Mouse (Mus musculus): Measurements from ENCODE around the gene Gucy1b1. TPM values are rescaled to one million over a fixed set of nuclear protein-coding genes. Genes with fewer than 3 reads are reported as not detected.

The Gucy1b1 gene
- polyA plus RNA-seq, 1 experiment from 2014 or later: 95.8 TPM

DNA sequence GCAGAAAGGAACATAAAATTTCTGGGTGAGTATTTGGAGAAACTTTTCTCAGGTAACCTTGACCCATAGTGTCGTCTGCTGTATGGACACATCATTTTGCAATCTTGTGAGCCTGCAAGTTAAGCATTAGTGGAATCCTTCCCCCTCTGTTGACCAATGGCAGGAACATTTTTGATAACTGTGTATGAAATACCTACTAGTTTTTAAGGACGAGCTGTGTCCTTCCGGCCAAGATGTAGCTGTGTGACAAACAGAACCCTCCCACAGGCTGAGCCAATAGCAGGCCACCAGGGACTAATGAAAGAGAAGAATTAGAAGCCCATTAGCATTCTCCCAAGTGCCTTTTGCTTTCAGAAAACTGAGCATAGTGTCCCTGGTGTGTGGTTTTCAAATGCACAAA lies 84.0 kb downstream of the Gucy1b1 start:
- no peak for TF ChIP-seq CTCF (IDR thresholded peaks at IDR 0.05)
- no peak for TF ChIP-seq EP300 (IDR thresholded peaks at IDR 0.05)
- H3K27ac ChIP-seq (ENCODE audit: low read length): no peak overlapping the region
- H3K27me3 ChIP-seq (replicated peaks; ENCODE audit: insufficient read depth, low read length): no peaks in the 10 kb centered on the region
- ATAC-seq (peak; percentile 16; the same call in 1 of the 2 replicates), DNase-seq (ENCODE audit: low spot score) (no peak)
- no peak overlapping the region for H3K4me2 ChIP-seq (replicated peaks; ENCODE audit: low read depth, low read length)
- no peaks in the 10 kb centered on the region for H3K9me3 ChIP-seq (ENCODE audit: low read length)
- H3K9ac ChIP-seq (replicated peaks; ENCODE audit: low read depth): no peak overlapping the region
- H3K36me3 ChIP-seq (ENCODE audit: insufficient read depth, low read length): no peaks in the 10 kb centered on the region
- no peak overlapping the region for H3K4me3 ChIP-seq (ENCODE audit: low read depth, low read length)
- H3K4me1 ChIP-seq (ENCODE audit: insufficient read depth, low read depth, low read length): peaks cover 3% of the 10 kb centered on the region
- 50% methylated on average over 3 of the region's 3 CpGs for WGBS

DNA sequence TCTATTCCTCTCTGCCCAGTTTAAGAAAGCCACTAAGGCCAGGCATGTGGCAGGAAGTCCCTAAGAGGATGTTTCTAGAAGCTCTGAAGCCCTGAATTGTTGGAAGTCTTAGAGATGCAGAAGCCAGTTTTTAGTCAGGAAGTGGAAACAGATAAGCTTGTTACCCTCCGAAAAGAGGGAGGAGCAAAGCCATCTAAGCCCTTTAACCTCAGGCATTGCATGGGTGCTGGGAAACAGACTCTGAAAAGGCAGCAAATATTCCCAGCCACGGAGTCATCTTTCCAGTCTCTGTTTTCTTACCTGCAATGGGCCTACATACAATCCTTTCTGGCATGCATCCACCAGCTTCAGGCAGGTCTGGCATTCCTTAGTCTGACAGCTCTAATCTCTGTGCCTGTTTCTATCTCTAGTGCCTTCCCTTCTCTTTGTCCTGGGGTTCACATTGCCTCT lies 84.8 kb downstream of the Gucy1b1 start:
- Histone ChIP-seq H3K36me3 (ENCODE audit: insufficient read depth, low read length) (no peaks in the 10 kb centered on the region), H3K9ac (replicated peaks; ENCODE audit: low read depth) (no peak overlapping the region), H3K9me3 (ENCODE audit: low read length) (no peaks in the 10 kb centered on the region), H3K4me3 (ENCODE audit: low read depth, low read length) (no peak overlapping the region), H3K4me2 (replicated peaks; ENCODE audit: low read depth, low read length) (no peak overlapping the region), H3K4me1 (ENCODE audit: insufficient read depth, low read depth, low read length) (peaks cover 3% of the 10 kb centered on the region), H3K27me3 (replicated peaks; ENCODE audit: insufficient read depth, low read length) (no peaks in the 10 kb centered on the region), H3K27ac (ENCODE audit: low read length) (0 out of 2 replicates have a peak overlapping the region, but pooled peaks have one; percentile 9)
- TF ChIP-seq CTCF (IDR thresholded peaks at IDR 0.05) (no peak), EP300 (IDR thresholded peaks at IDR 0.05) (no peak)
- DNase-seq (ENCODE audit: low spot score) (no peak), ATAC-seq (no peak)
- 10% methylated on average over 2 of the region's 2 CpGs for WGBS

DNA sequence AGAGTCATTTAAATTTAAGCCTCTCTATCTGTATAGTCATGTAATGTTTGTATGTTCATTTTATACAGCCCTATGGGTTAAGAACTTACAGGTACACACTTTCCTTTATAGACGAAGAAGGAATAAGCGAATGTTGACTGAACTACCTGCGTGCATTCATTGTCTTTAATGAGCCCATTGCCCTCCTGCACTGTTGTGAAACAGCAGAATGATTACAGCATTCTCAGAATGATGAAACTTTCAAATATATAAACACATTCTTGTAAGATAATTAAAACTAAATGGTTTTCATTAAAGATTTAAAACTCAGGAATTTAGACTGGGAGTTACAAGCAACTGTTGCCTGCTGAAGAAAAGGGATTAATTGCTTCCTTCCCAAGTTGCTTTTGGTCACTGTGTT lies 86.9 kb downstream of the Gucy1b1 start:
- TF ChIP-seq CTCF (IDR thresholded peaks at IDR 0.05): no peak
- no peak for TF ChIP-seq EP300 (IDR thresholded peaks at IDR 0.05)
- peaks cover 3% of the 10 kb centered on the region for H3K4me1 ChIP-seq (ENCODE audit: insufficient read depth, low read depth, low read length)
- no peak overlapping the region for H3K27ac ChIP-seq (ENCODE audit: low read length)

DNA sequence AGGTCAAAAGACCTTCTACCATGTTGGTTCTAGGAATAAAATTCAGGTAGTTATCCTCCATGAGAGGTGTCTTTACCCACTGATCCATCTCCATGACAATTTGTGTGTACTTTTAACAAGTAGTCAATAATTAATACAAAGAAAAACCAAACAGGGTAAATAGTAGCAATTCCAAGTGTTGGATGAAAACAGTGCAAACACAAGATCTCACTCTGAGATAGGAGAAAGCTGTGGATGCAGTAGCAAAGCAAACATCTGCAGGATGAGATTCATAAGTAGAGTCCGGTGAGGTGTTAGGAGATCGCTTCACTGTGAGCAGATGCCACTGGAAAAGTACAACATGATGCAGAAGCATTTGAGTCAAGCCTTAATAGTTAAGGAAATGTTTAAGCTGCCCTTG lies 88.4 kb downstream of the Gucy1b1 start:
- Histone ChIP-seq H3K9ac (replicated peaks; ENCODE audit: low read depth) (no peak overlapping the region), H3K27me3 (replicated peaks; ENCODE audit: insufficient read depth, low read length) (no peaks in the 10 kb centered on the region), H3K9me3 (ENCODE audit: low read length) (no peaks in the 10 kb centered on the region), H3K4me3 (ENCODE audit: low read depth, low read length) (no peak overlapping the region), H3K4me1 (ENCODE audit: insufficient read depth, low read depth, low read length) (peaks cover 3% of the 10 kb centered on the region), H3K36me3 (ENCODE audit: insufficient read depth, low read length) (no peaks in the 10 kb centered on the region), H3K4me2 (replicated peaks; ENCODE audit: low read depth, low read length) (no peak overlapping the region), H3K27ac (ENCODE audit: low read length) (no peak overlapping the region)
- ATAC-seq (no peak), DNase-seq (ENCODE audit: low spot score) (no peak)
- TF ChIP-seq EP300 (IDR thresholded peaks at IDR 0.05) (no peak), CTCF (IDR thresholded peaks at IDR 0.05) (no peak)
- WGBS: 77% methylated on average over 2 of the region's 2 CpGs

More for the DNA sequence above, 86.9 kb downstream of the Gucy1b1 start:
- DNase-seq (ENCODE audit: low spot score) (peak; percentile 15), ATAC-seq (no peak)
- WGBS: 83% methylated on average over 3 of the region's 3 CpGs
- no peak overlapping the region for H3K4me3 ChIP-seq (ENCODE audit: low read depth, low read length)
- no peak overlapping the region for H3K4me2 ChIP-seq (replicated peaks; ENCODE audit: low read depth, low read length)
- no peaks in the 10 kb centered on the region for H3K27me3 ChIP-seq (replicated peaks; ENCODE audit: insufficient read depth, low read length)
- H3K36me3 ChIP-seq (ENCODE audit: insufficient read depth, low read length): no peaks in the 10 kb centered on the region
- H3K9me3 ChIP-seq (ENCODE audit: low read length): no peaks in the 10 kb centered on the region
- no peak overlapping the region for H3K9ac ChIP-seq (replicated peaks; ENCODE audit: low read depth)

DNA sequence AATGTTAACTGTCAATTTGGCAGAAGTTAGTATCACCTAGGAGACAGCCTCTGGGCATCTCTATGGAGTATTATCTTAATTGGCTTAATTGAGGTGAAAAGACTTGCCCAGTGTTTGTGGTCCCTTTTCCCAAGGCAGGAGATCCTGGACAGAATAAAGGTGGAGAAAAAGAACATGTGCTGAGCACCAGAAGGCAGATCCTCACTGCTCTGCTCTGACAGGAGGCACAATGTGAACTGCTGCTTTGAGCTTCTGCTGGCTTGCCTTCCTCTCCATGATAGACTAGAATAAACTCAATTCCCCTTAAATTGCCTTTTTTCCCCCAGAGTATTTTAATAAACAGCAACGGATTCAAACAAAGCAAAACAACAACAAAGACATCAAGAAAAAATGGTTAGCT lies 89.4 kb downstream of the Gucy1b1 start:
- H3K4me2 ChIP-seq (replicated peaks; ENCODE audit: low read depth, low read length): no peak overlapping the region
- 35% methylated on average over 1 of the region's 1 CpGs for WGBS
- peaks cover 3% of the 10 kb centered on the region for H3K4me1 ChIP-seq (ENCODE audit: insufficient read depth, low read depth, low read length)
- no peak overlapping the region for H3K9ac ChIP-seq (replicated peaks; ENCODE audit: low read depth)
- DNase-seq (ENCODE audit: low spot score): no peak
- no peak overlapping the region for H3K4me3 ChIP-seq (ENCODE audit: low read depth, low read length)
- no peaks in the 10 kb centered on the region for H3K36me3 ChIP-seq (ENCODE audit: insufficient read depth, low read length)
- H3K27ac ChIP-seq (ENCODE audit: low read length): no peak overlapping the region
- H3K27me3 ChIP-seq (replicated peaks; ENCODE audit: insufficient read depth, low read length): no peaks in the 10 kb centered on the region
- ATAC-seq: no peak
- H3K9me3 ChIP-seq (ENCODE audit: low read length): no peaks in the 10 kb centered on the region
- no peak for TF ChIP-seq CTCF (IDR thresholded peaks at IDR 0.05)

DNA sequence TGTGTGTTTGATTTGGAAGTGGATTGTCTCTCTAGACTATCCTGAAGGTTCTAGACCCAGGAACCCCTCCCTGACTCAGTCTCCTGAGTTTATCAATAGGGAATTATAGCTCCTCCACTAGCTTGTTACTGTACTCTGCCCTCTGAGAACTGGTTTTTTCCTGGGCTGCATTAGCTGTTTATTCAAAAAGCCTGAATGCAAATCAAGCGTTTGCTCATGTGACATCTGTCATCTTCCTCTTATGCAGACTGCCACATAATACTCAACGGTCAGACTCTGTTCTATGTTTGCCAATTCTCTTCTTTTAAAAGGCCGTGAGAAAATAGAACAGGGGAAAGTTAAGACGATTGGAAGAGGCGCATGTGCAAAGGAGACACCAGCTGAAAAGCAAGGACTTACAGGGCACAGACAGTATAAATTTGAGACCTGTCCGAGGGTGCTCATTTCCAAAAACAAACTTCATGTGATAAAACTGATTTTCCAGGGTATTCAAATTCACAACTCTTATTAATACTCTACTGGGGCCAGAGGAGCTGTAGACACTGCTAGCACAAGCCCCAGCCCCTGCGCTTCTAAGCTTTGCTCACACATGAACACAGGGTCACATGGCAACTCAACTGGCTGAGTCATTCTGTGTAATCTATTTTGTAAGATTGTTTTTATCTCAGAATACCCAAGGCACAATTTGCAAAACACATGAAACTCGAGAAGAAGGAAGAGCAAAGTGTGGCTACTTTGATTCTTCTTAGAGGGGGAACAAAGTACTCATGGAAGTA lies 91.2 kb downstream of the Gucy1b1 start:
- no peaks in the 10 kb centered on the region for H3K36me3 ChIP-seq (ENCODE audit: insufficient read depth, low read length)
- H3K27ac ChIP-seq (ENCODE audit: low read length): no peak overlapping the region
- no peaks in the 10 kb centered on the region for H3K9me3 ChIP-seq (ENCODE audit: low read length)
- ATAC-seq: no peak
- H3K27me3 ChIP-seq (replicated peaks; ENCODE audit: insufficient read depth, low read length): no peaks in the 10 kb centered on the region
- H3K4me2 ChIP-seq (replicated peaks; ENCODE audit: low read depth, low read length): no peak overlapping the region
- no peak for TF ChIP-seq CTCF (IDR thresholded peaks at IDR 0.05)
- no peak overlapping the region for H3K4me3 ChIP-seq (ENCODE audit: low read depth, low read length)
- H3K4me1 ChIP-seq (ENCODE audit: insufficient read depth, low read depth, low read length): no peaks in the 10 kb centered on the region
- DNase-seq (ENCODE audit: low spot score): no peak
- 61% methylated on average over 8 of the region's 8 CpGs for WGBS
- H3K9ac ChIP-seq (replicated peaks; ENCODE audit: low read depth): no peak overlapping the region

Small RNAs within 50 kb of the gene (microRNA-seq; reads per million reads assigned to microRNA genes)
- gene Mir7010: 1.7 reads per million

Other genes starting within 250 kb of the Gucy1b1 start
- 38.6 and 41.7 TPM in 2 replicates for gene Ctso, start 142.1 kb downstream of the Gucy1b1 start, polyA plus RNA-seq (2015; fragmentation: Nextera tagmentation; extraction: Ambion mirVana)
- 0.76 and 1.8 TPM in 2 replicates for gene Tdo2, start 98.5 kb downstream of the Gucy1b1 start, polyA plus RNA-seq (2015; fragmentation: Nextera tagmentation; extraction: Ambion mirVana)
- gene Asic5, start 92.4 kb downstream of the Gucy1b1 start, polyA plus RNA-seq (2015; fragmentation: Nextera tagmentation; extraction: Ambion mirVana): 0.12 TPM in 1 of 2 replicates, not detected in the other
- gene Gucy1a1, start 71.1 kb upstream of the Gucy1b1 start, polyA plus RNA-seq (2015; fragmentation: Nextera tagmentation; extraction: Ambion mirVana): 101 and 107 TPM in 2 replicates

Data from lung, postnatal 0 days (tissue).